Mouse (Mus musculus): ENCODE results near the gene 2410131K14Rik. TPM values are rescaled to one million over a fixed set of nuclear protein-coding genes. Genes with fewer than 3 reads are reported as not detected.

The 2410131K14Rik gene
- polyA plus RNA-seq, 1 experiment from 2014 or later: 11.3 TPM

DNA sequence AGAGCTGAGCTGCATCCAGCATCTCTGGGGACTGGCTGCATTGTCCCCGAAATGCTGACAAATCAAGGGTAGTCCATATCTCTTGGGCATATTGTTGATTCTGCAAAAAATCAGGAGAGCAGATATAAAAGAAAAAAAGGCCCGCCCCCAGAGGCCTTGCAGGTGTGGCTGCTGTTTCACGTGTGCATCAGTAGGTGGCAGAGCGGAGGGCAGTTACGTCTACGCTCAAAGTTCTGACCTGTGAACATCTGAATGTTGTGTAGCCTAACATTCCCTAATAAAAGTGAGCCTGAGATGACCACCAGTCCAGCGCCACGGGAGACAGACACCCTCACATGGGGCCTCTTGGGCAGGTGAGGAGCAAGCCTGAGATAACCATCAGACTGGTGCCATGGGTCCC lies 21.3 kb downstream of the 2410131K14Rik start:
- Histone ChIP-seq H3K4me2 (replicated peaks; ENCODE audit: low read depth, low read length) (no peak overlapping the region), H3K9ac (ENCODE audit: low read depth, low read length) (no peak overlapping the region), H3K4me3 (ENCODE audit: low read depth, low read length) (no peak overlapping the region), H3K27ac (ENCODE audit: low read depth, low read length) (no peak overlapping the region), H3K36me3 (ENCODE audit: control insufficient read depth, insufficient read depth, low read length) (peaks cover 2% of the 10 kb centered on the region; the same call in 1 of the 2 replicates), H3K4me1 (replicated peaks; ENCODE audit: control insufficient read depth, insufficient read depth, low read length) (no peaks in the 10 kb centered on the region), H3K27me3 (ENCODE audit: control insufficient read depth, insufficient read depth, low read length) (no peaks in the 10 kb centered on the region), H3K9me3 (ENCODE audit: control insufficient read depth, low read length) (no peaks in the 10 kb centered on the region)
- DNase-seq (ENCODE audit: low spot score): no peak
- 45% methylated on average over 8 of the region's 8 CpGs for WGBS
- no peak for ATAC-seq (ENCODE audit: low FRiP score)

DNA sequence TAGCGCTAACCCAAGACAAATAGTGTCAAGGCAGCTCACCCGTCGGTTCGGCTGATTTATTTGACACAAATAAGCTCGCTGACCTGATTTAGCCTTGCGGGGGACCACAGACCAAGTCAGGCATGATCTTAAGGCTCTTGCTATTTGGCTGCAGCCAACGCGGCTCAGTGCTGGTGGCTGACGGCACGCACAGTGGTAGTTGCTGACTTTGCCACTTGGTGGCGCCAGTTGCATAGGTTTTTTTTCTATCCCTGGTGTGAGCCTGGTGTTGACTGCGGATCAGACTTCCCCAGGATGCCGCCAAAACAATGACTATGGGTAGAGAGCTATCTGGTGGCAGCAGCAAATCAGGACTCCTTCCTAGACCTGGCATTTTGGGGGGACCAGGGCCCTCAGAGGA lies 24.0 kb downstream of the 2410131K14Rik start:
- DNase-seq (ENCODE audit: low spot score) (peak; percentile 95), ATAC-seq (ENCODE audit: low FRiP score) (peak; percentile 65)
- Histone ChIP-seq H3K27ac (ENCODE audit: low read depth, low read length) (no peak overlapping the region), H3K4me2 (replicated peaks; ENCODE audit: low read depth, low read length) (peak overlapping the region; percentile 14; the same call in 1 of the 2 replicates), H3K36me3 (ENCODE audit: control insufficient read depth, insufficient read depth, low read length) (no peaks in the 10 kb centered on the region), H3K4me3 (ENCODE audit: low read depth, low read length) (no peak overlapping the region), H3K9me3 (ENCODE audit: control insufficient read depth, low read length) (no peaks in the 10 kb centered on the region), H3K9ac (ENCODE audit: low read depth, low read length) (no peak overlapping the region), H3K4me1 (replicated peaks; ENCODE audit: control insufficient read depth, insufficient read depth, low read length) (no peaks in the 10 kb centered on the region), H3K27me3 (ENCODE audit: control insufficient read depth, insufficient read depth, low read length) (0 out of 2 replicates have a peak, but pooled peaks cover 4% of the 10 kb centered on the region)
- WGBS: under 1% methylated on average over 13 of the region's 13 CpGs

DNA sequence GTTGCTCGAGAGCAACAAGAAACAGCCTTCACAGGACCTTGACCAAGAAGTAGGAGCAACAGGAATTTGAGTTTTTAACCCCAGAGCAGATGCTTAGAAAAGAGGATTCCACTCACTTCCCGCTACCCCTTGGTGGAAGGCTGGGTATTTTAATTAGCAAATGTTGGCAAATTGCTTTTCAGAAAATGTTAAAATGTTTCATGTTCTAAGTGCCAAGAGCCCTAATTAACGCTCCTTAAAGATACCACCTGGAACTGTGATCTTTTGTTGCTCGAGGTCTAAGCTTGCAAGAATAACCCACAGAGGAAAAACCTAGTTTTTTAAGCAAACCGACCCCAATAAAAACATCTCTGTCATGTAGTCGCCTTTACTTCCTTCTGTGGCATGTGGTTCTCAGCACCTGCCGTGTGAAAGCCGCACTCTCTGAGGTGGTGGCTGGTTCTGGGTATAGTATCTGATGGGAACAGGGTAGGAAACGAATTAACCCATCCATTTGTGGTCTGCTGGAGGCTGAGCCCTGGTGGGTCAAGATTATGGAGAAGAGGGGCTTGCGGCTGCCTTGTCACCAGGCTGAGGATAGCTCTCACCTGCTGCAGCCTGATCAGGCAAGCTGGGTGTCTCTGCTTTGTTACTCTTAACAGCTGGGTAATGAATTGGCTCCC lies 26.6 kb downstream of the 2410131K14Rik start:
- no peak for ATAC-seq (ENCODE audit: low FRiP score)
- H3K27me3 ChIP-seq (ENCODE audit: control insufficient read depth, insufficient read depth, low read length): 0 out of 2 replicates have a peak, but pooled peaks cover 4% of the 10 kb centered on the region

GRCm38 (mm10) chr5:118273446-118273845 lies 28.4 kb downstream of the 2410131K14Rik start:
- 74% methylated on average over 7 of the region's 7 CpGs for WGBS
- Histone ChIP-seq H3K4me1 (replicated peaks; ENCODE audit: control insufficient read depth, insufficient read depth, low read length) (peaks cover 6% of the 10 kb centered on the region), H3K9ac (ENCODE audit: low read depth, low read length) (no peak overlapping the region), H3K4me3 (ENCODE audit: low read depth, low read length) (no peak overlapping the region), H3K27ac (ENCODE audit: low read depth, low read length) (no peak overlapping the region), H3K9me3 (ENCODE audit: control insufficient read depth, low read length) (no peaks in the 10 kb centered on the region), H3K27me3 (ENCODE audit: control insufficient read depth, insufficient read depth, low read length) (0 out of 2 replicates have a peak, but pooled peaks cover 4% of the 10 kb centered on the region), H3K4me2 (replicated peaks; ENCODE audit: low read depth, low read length) (no peak overlapping the region), H3K36me3 (ENCODE audit: control insufficient read depth, insufficient read depth, low read length) (no peaks in the 10 kb centered on the region)
- ATAC-seq (ENCODE audit: low FRiP score) (no peak), DNase-seq (ENCODE audit: low spot score) (no peak)

More for the DNA sequence above, 26.6 kb downstream of the 2410131K14Rik start:
- Histone ChIP-seq H3K27ac (ENCODE audit: low read depth, low read length) (no peak overlapping the region), H3K4me3 (ENCODE audit: low read depth, low read length) (no peak overlapping the region), H3K4me1 (replicated peaks; ENCODE audit: control insufficient read depth, insufficient read depth, low read length) (peaks cover 6% of the 10 kb centered on the region), H3K4me2 (replicated peaks; ENCODE audit: low read depth, low read length) (no peak overlapping the region), H3K9ac (ENCODE audit: low read depth, low read length) (no peak overlapping the region), H3K36me3 (ENCODE audit: control insufficient read depth, insufficient read depth, low read length) (no peaks in the 10 kb centered on the region), H3K9me3 (ENCODE audit: control insufficient read depth, low read length) (no peaks in the 10 kb centered on the region)
- DNase-seq (ENCODE audit: low spot score): no peak
- WGBS: 72% methylated on average over 10 of the region's 10 CpGs

DNA sequence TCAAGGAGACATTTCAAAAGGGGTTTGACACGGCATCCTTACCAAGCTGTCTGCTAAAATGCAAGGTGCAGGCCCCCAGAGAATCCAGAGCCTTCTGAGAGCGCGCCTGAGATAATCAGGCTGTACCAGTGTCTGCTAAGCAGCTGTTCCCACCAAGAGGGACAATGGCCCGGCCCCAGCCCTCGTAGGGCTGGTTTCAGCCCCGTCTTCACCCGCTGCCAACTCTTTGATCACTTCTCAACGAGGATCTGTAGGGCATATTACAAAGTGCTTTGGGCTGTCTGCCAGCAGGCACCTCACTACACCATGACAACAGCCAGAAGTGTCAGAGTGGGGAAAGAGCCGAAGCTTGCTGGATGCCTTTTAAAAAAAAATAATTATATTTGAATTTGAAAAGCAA lies 29.5 kb downstream of the 2410131K14Rik start:
- ATAC-seq (ENCODE audit: low FRiP score): no peak
- no peak overlapping the region for H3K9ac ChIP-seq (ENCODE audit: low read depth, low read length)
- H3K4me1 ChIP-seq (replicated peaks; ENCODE audit: control insufficient read depth, insufficient read depth, low read length): peaks cover 6% of the 10 kb centered on the region
- no peaks in the 10 kb centered on the region for H3K36me3 ChIP-seq (ENCODE audit: control insufficient read depth, insufficient read depth, low read length)
- WGBS: 23% methylated on average over 9 of the region's 9 CpGs
- H3K27me3 ChIP-seq (ENCODE audit: control insufficient read depth, insufficient read depth, low read length): 0 out of 2 replicates have a peak, but pooled peaks cover 4% of the 10 kb centered on the region
- no peak overlapping the region for H3K4me2 ChIP-seq (replicated peaks; ENCODE audit: low read depth, low read length)
- H3K9me3 ChIP-seq (ENCODE audit: control insufficient read depth, low read length): no peaks in the 10 kb centered on the region
- DNase-seq (ENCODE audit: low spot score): peak; percentile 41
- no peak overlapping the region for H3K4me3 ChIP-seq (ENCODE audit: low read depth, low read length)
- no peak overlapping the region for H3K27ac ChIP-seq (ENCODE audit: low read depth, low read length)

DNA sequence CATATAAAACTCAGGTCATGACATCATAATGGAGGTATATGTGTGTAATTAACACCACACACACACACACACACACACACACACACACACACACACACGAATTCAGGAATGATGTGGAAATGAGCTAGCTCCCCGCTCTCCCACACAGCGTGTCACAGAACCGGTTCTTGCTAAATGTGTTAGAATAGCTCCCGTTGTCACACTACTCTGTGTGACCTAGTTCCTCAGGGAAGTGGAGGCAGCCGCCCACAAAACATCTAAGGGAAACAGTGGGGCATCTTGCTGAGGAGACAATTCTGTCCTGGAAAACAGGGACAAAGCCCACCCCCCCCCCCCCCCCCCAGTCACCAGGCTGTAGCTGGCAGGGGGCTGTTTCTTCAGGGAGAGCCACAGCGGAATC lies 31.3 kb downstream of the 2410131K14Rik start:
- H3K36me3 ChIP-seq (ENCODE audit: control insufficient read depth, insufficient read depth, low read length): no peaks in the 10 kb centered on the region
- no peak overlapping the region for H3K9ac ChIP-seq (ENCODE audit: low read depth, low read length)
- WGBS: 39% methylated on average over 7 of the region's 7 CpGs
- no peak overlapping the region for H3K27ac ChIP-seq (ENCODE audit: low read depth, low read length)
- H3K9me3 ChIP-seq (ENCODE audit: control insufficient read depth, low read length): no peaks in the 10 kb centered on the region
- H3K27me3 ChIP-seq (ENCODE audit: control insufficient read depth, insufficient read depth, low read length): 0 out of 2 replicates have a peak, but pooled peaks cover 4% of the 10 kb centered on the region
- H3K4me2 ChIP-seq (replicated peaks; ENCODE audit: low read depth, low read length): no peak overlapping the region
- no peak overlapping the region for H3K4me3 ChIP-seq (ENCODE audit: low read depth, low read length)
- ATAC-seq (ENCODE audit: low FRiP score) (no peak), DNase-seq (ENCODE audit: low spot score) (no peak)
- peaks cover 6% of the 10 kb centered on the region for H3K4me1 ChIP-seq (replicated peaks; ENCODE audit: control insufficient read depth, insufficient read depth, low read length)

DNA sequence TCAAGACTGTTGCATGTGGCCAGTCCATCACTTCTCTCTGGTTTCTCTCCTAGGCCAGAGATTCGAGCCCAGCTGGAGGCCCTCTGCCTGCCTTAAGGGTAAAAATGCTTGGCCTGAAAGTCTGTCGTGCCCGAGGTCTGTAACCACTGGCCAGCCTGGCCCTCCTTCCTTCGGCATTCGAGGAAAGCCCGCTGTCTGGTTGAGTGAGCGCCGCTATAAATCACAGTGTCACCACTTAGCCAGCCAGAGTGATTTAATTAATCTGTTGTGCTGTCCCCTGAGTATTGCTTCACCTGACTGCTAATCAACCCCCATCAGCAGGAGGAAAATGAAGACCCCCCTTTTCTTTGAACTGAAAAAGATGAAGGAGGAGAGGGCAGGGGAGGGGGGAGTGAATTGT lies 31.7 kb downstream of the 2410131K14Rik start:
- WGBS: 21% methylated on average over 8 of the region's 8 CpGs
- DNase-seq (ENCODE audit: low spot score): peak; percentile 64

GRCm38 (mm10) chr5:118277741-118278495 lies 32.9 kb downstream of the 2410131K14Rik start:
- Histone ChIP-seq H3K4me1 (replicated peaks; ENCODE audit: control insufficient read depth, insufficient read depth, low read length) (peaks cover 6% of the 10 kb centered on the region), H3K9ac (ENCODE audit: low read depth, low read length) (no peak overlapping the region), H3K4me3 (ENCODE audit: low read depth, low read length) (no peak overlapping the region), H3K27me3 (ENCODE audit: control insufficient read depth, insufficient read depth, low read length) (0 out of 2 replicates have a peak, but pooled peaks cover 2% of the 10 kb centered on the region), H3K27ac (ENCODE audit: low read depth, low read length) (no peak overlapping the region), H3K9me3 (ENCODE audit: control insufficient read depth, low read length) (no peaks in the 10 kb centered on the region), H3K4me2 (replicated peaks; ENCODE audit: low read depth, low read length) (no peak overlapping the region), H3K36me3 (ENCODE audit: control insufficient read depth, insufficient read depth, low read length) (no peaks in the 10 kb centered on the region)
- DNase-seq (ENCODE audit: low spot score) (no peak), ATAC-seq (ENCODE audit: low FRiP score) (no peak)
- WGBS: 92% methylated on average over 18 of the region's 18 CpGs

More for the DNA sequence above, 31.7 kb downstream of the 2410131K14Rik start:
- no peaks in the 10 kb centered on the region for H3K9me3 ChIP-seq (ENCODE audit: control insufficient read depth, low read length)
- H3K4me1 ChIP-seq (replicated peaks; ENCODE audit: control insufficient read depth, insufficient read depth, low read length): peaks cover 6% of the 10 kb centered on the region
- no peaks in the 10 kb centered on the region for H3K36me3 ChIP-seq (ENCODE audit: control insufficient read depth, insufficient read depth, low read length)
- ATAC-seq (ENCODE audit: low FRiP score): peak; percentile 60
- no peak overlapping the region for H3K4me3 ChIP-seq (ENCODE audit: low read depth, low read length)
- no peak overlapping the region for H3K9ac ChIP-seq (ENCODE audit: low read depth, low read length)
- H3K27me3 ChIP-seq (ENCODE audit: control insufficient read depth, insufficient read depth, low read length): 0 out of 2 replicates have a peak, but pooled peaks cover 4% of the 10 kb centered on the region
- H3K27ac ChIP-seq (ENCODE audit: low read depth, low read length): no peak overlapping the region
- H3K4me2 ChIP-seq (replicated peaks; ENCODE audit: low read depth, low read length): no peak overlapping the region
